Mouse (Mus musculus): ENCODE data around the gene Ccdc80. TPM values are rescaled to one million over a fixed set of nuclear protein-coding genes. Genes with fewer than 3 reads are reported as not detected.

The Ccdc80 gene
- polyA plus RNA-seq, 1 experiment = not detected

DNA sequence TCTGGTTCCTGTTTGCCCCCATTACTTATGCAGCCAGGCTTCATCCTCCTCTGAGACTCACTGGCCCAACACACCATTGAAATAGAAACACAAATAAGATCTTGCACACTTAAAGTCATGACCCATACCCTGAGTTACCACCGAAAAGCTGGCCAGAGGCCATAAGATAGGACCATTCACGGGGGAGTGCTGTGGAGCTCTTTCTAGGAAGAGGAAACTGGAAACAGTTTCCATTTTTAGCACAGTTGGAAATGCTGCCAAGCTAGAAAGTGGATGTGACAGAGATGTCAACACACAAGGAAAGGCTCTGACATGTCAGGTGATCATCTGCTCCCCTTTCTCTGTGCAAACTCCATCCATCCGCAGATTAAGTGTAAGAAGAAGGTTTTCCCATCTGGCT lies 7.7 kb downstream of the Ccdc80 start:
- Histone ChIP-seq H3K4me3 (ENCODE audit: insufficient read depth, low read depth, low read length) (no peak overlapping the region), H3K27ac (ENCODE audit: insufficient read depth, low read depth, low read length) (no peak overlapping the region), H3K4me1 (ENCODE audit: control insufficient read depth, insufficient read depth, low read length) (0 out of 2 replicates have a peak, but pooled peaks cover 4% of the 10 kb centered on the region)
- WGBS = 69% methylated on average over 3 of the region's 3 CpGs
- no peak for TF ChIP-seq POLR2A (IDR thresholded peaks at IDR 0.05; ENCODE audit: insufficient read depth, low read depth, low read length)
- TF ChIP-seq CTCF (IDR thresholded peaks at IDR 0.05; ENCODE audit: insufficient read depth, low read depth, low read length) = no peak

DNA sequence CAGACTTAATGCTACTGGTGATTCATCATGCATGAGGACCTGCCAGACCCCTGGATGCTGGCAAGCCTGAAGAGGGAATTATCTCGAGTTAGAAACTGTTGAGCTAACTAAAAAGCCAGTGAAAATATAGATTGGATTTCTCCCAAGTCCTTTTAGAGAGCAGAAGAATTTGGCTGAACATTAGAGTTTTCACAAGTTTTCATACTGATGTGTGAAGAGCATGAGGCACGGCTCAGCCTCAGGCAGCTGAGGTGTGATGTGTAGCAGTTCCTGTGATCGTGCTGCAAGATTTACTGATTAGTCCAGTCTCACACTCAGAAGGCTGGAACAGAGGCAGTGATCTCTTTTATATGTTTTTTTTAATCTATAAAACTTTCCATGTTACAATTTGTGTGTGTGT lies 11.8 kb downstream of the Ccdc80 start:
- WGBS = 44% methylated on average over 3 of the region's 3 CpGs
- Histone ChIP-seq H3K27ac (ENCODE audit: insufficient read depth, low read depth, low read length) (no peak overlapping the region), H3K4me1 (ENCODE audit: control insufficient read depth, insufficient read depth, low read length) (no peaks in the 10 kb centered on the region), H3K4me3 (ENCODE audit: insufficient read depth, low read depth, low read length) (no peak overlapping the region)
- TF ChIP-seq POLR2A (IDR thresholded peaks at IDR 0.05; ENCODE audit: insufficient read depth, low read depth, low read length) (no peak), CTCF (IDR thresholded peaks at IDR 0.05; ENCODE audit: insufficient read depth, low read depth, low read length) (no peak)

DNA sequence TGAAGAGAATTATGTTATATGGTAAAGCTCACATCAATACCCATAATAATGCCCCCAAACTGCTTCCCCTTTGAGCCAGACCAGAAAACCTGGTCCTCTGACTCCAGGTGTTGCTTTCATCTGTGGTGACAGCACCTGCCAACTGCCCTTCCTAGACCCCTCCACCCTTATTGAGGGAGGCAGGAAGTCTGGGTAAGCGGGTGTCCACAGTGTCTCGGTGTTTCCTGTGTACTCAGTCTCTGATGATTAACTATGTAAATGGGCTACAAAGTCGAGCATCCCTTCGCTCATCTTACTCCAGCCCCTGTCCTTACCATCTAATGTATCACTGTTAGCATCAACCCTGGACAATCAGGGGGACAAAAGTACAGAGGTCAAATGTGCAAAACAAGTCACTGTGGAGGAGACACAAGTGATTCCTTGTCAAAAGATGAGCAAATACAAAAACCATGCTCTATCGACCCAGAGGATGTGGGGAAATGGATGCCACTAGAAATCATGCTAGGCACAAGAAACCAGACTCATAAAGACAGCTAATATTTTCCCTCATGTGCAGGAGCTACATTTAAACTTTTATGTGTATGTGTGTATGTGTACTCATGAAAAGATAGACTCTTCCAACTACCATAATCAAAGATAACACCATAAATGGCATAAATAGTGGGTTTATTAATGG lies 15.1 kb downstream of the Ccdc80 start:
- Histone ChIP-seq H3K27ac (ENCODE audit: insufficient read depth, low read depth, low read length) (no peak overlapping the region), H3K4me3 (ENCODE audit: insufficient read depth, low read depth, low read length) (no peak overlapping the region), H3K4me1 (ENCODE audit: control insufficient read depth, insufficient read depth, low read length) (no peaks in the 10 kb centered on the region)
- 79% methylated on average over 5 of the region's 5 CpGs for WGBS
- TF ChIP-seq POLR2A (IDR thresholded peaks at IDR 0.05; ENCODE audit: insufficient read depth, low read depth, low read length) = no peak
- TF ChIP-seq CTCF (IDR thresholded peaks at IDR 0.05; ENCODE audit: insufficient read depth, low read depth, low read length) = no peak

DNA sequence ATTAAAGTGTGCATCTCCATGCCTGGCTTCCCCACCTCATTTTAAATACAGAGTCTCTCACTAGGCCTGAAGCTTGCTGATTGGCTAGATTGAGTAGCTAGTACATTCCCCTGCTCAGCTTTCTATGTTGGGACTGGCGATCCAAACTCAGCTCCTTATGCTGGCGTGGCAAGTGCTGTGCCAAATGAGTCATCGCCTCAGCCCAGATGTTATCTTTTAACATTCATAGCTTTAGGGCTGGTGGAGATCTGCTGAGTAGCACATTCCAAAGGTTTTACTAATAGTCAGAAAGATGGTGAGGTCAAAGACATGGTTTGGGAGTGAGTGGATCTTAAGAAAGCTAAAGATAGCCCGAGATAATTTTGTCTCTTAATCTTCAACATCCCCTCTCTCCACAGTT lies 17.3 kb downstream of the Ccdc80 start:
- WGBS = 52% methylated on average over 4 of the region's 4 CpGs
- Histone ChIP-seq H3K4me3 (ENCODE audit: insufficient read depth, low read depth, low read length) (no peak overlapping the region), H3K27ac (ENCODE audit: insufficient read depth, low read depth, low read length) (no peak overlapping the region), H3K4me1 (ENCODE audit: control insufficient read depth, insufficient read depth, low read length) (no peaks in the 10 kb centered on the region)
- TF ChIP-seq CTCF (IDR thresholded peaks at IDR 0.05; ENCODE audit: insufficient read depth, low read depth, low read length) = no peak
- no peak for TF ChIP-seq POLR2A (IDR thresholded peaks at IDR 0.05; ENCODE audit: insufficient read depth, low read depth, low read length)

DNA sequence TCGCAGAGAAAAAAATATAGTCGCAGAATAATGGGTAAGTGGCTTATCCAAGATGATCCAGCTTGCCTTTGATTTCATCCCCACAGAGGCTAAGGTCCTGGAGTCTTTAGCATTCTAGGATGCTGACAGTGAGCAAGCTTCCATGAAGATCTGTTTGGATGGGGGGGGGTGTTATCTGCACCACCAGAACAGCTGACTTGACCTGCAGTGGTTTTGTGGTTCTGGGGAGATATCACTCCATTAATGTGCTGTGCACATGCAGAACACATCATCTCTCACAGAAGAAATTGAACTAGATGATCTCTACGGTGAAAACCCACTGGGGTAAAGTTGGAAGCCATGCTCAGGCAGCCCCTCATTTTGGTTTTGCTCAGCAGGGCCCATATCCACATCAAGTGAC lies 24.0 kb downstream of the Ccdc80 start:
- Histone ChIP-seq H3K27ac (ENCODE audit: insufficient read depth, low read depth, low read length) (no peak overlapping the region), H3K4me1 (ENCODE audit: control insufficient read depth, insufficient read depth, low read length) (no peaks in the 10 kb centered on the region), H3K4me3 (ENCODE audit: insufficient read depth, low read depth, low read length) (no peak overlapping the region)
- WGBS = 94% methylated on average over 3 of the region's 3 CpGs
- no peak for TF ChIP-seq POLR2A (IDR thresholded peaks at IDR 0.05; ENCODE audit: insufficient read depth, low read depth, low read length)
- no peak for TF ChIP-seq CTCF (IDR thresholded peaks at IDR 0.05; ENCODE audit: insufficient read depth, low read depth, low read length)

DNA sequence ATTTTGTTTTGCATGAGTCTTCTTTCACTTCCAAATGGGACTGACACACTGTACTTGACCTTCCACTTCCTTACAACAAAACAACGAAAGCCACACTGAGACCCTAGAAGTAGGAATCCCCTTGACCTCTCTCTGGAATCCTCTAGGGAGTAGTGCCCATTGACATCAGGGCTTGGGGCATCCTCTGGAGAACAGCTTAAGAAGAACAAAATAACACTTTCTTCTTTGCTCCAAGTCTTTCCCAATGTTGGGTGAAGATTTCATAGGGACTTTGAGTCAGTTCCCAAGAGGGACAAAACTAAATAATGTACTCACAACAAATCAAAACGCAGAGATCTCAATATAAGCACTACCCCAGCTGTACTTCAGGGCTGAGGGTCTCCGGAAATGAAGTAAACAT lies 25.6 kb downstream of the Ccdc80 start:
- 85% methylated on average over 3 of the region's 3 CpGs for WGBS
- TF ChIP-seq POLR2A (IDR thresholded peaks at IDR 0.05; ENCODE audit: insufficient read depth, low read depth, low read length) (no peak), CTCF (IDR thresholded peaks at IDR 0.05; ENCODE audit: insufficient read depth, low read depth, low read length) (no peak)
- Histone ChIP-seq H3K4me3 (ENCODE audit: insufficient read depth, low read depth, low read length) (no peak overlapping the region), H3K27ac (ENCODE audit: insufficient read depth, low read depth, low read length) (no peak overlapping the region), H3K4me1 (ENCODE audit: control insufficient read depth, insufficient read depth, low read length) (no peaks in the 10 kb centered on the region)

DNA sequence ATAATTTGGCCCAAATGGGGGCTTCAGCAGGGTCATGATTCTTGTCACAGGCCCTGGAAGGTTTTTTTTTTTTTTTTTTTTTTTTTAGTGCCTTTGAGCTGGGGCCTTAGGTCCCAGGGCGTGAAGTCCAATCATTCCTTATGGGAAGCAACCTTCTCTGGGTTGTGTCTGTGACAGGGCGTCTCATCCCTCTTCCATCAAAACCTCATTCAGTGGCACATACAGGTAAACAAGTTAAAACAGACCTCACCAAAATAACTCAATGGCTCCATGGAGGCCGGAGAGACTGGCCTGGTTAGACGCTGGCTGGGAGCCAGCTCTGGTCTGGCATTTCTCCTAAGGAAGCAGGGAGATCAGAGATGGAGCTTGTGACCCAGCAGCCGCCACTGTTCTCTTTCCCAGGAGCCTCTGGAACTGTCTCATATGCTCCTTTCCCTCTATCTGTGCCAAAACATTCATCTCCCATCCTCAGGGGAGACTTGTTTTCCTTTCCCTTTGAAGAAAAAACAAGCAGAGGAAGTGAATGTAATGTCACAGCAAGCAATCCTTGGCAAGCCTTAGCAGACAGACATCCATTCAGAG lies 27.7 kb downstream of the Ccdc80 start:
- Histone ChIP-seq H3K4me1 (ENCODE audit: control insufficient read depth, insufficient read depth, low read length) (no peaks in the 10 kb centered on the region), H3K4me3 (ENCODE audit: insufficient read depth, low read depth, low read length) (no peak overlapping the region), H3K27ac (ENCODE audit: insufficient read depth, low read depth, low read length) (no peak overlapping the region)
- TF ChIP-seq CTCF (IDR thresholded peaks at IDR 0.05; ENCODE audit: insufficient read depth, low read depth, low read length) (no peak), POLR2A (IDR thresholded peaks at IDR 0.05; ENCODE audit: insufficient read depth, low read depth, low read length) (no peak)
- 48% methylated on average over 5 of the region's 5 CpGs for WGBS

DNA sequence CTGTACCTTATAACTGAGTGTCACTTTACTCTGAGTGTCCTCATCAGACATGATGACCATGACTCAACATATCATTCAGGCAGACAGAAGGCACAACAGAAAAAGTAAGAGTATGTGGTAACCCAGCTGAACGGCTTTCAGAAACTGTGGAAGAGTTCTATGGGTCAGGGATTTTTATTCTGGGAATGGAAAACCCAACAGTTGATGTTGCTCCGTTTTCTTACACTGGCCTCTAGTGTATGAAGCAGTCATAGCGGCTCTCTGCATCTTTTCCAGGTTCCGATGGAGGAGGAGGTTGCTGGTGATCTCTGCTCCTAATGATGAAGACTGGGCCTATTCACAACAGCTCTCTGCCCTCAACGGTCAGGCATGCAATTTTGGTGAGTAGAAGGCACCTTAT lies 29.4 kb downstream of the Ccdc80 start:
- WGBS = 55% methylated on average over 5 of the region's 5 CpGs
- Histone ChIP-seq H3K27ac (ENCODE audit: insufficient read depth, low read depth, low read length) (no peak overlapping the region), H3K4me3 (ENCODE audit: insufficient read depth, low read depth, low read length) (no peak overlapping the region), H3K4me1 (ENCODE audit: control insufficient read depth, insufficient read depth, low read length) (no peaks in the 10 kb centered on the region)
- no peak for TF ChIP-seq POLR2A (IDR thresholded peaks at IDR 0.05; ENCODE audit: insufficient read depth, low read depth, low read length)
- TF ChIP-seq CTCF (IDR thresholded peaks at IDR 0.05; ENCODE audit: insufficient read depth, low read depth, low read length) = no peak

DNA sequence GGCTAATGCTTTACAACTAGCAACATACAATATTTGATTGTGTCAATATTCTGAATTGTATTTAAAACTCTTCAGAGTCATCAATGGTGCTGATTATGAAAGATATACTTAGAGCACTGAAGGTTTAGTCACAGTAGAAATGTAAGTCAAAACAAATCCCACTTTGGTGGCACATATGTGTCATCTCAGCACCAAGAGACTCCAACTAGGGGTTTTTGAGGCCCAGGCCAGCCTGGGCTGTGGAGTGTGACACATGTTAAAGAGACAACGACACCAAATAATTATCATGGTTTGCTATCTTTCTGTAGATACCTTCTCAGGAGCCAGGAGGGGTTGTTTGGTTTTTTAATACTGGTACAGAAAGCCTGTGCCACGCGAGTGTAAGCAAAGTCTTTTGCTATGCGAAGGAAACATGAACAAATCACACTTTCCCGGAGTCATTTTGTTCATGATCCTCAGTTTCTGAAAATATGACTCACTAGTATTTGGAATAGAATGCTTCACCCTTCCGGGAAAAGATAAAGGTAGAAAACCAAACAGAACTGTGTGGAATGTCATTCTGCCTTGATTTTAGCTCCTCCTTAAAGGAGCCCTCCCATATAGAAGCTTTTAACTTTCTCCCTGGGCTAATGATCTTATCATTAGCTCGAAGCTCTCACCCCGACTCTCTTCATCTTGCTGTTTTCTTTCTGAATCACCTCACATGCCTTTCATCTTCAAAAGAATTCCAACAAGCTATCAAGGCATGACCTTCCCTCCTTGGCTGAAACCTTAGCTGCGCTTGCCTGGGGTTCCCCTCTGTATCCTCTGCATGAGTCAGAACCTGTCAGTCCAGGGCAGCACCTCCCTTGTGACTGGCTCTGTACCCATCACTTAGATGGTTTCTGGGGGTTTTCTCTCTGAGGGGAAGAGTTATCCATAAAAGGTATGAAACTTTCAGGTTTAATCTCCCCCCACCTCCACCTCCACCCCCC lies 31.3 kb downstream of the Ccdc80 start:
- TF ChIP-seq CTCF (IDR thresholded peaks at IDR 0.05; ENCODE audit: insufficient read depth, low read depth, low read length) = no peak
- TF ChIP-seq POLR2A (IDR thresholded peaks at IDR 0.05; ENCODE audit: insufficient read depth, low read depth, low read length) = no peak
- no peak overlapping the region for H3K4me3 ChIP-seq (ENCODE audit: insufficient read depth, low read depth, low read length)
- WGBS = 84% methylated on average over 9 of the region's 9 CpGs
- no peaks in the 10 kb centered on the region for H3K4me1 ChIP-seq (ENCODE audit: control insufficient read depth, insufficient read depth, low read length)
- no peak overlapping the region for H3K27ac ChIP-seq (ENCODE audit: insufficient read depth, low read depth, low read length)
